Mouse (Mus musculus): Measurements from ENCODE around the gene B4galnt3. TPM values are rescaled to one million over a fixed set of nuclear protein-coding genes. Genes with fewer than 3 reads are reported as not detected.

B4galnt3 gene
- total and polyA plus RNA-seq, 2 experiments from 2014 or later = 0.16 to 1.2 TPM

DNA sequence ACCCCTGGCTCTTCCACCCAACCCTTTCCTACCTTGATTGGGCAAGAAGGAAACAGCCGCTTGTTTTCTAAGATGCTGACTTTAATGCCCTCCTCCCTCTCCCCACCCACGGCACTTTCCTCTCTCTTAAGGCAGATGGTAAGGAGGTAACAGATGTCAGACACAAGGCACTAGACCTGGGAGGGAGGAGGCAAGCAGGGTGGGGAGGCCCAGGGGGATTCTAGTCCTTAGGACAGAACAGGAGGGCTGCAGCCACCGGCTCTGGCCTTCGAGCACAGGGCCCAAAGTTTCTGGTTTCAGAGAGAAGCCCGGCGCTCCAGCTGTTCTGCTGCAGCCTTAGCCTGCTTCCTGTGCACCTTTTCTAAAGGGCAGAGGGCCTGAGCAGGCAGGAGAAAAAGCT, 92.4 kb downstream of the B4galnt3 start:
- Histone ChIP-seq H3K4me2 (ENCODE audit: low read depth) (no peak overlapping the region), H3K4me1 (ENCODE audit: insufficient read depth) (0 out of 2 replicates have a peak, but pooled peaks cover 4% of the 10 kb centered on the region), H3K27me3 (ENCODE audit: insufficient read depth, low read length) (no peaks in the 10 kb centered on the region; the same call in 1 of the 2 replicates), H3K9me3 (ENCODE audit: low read length) (no peaks in the 10 kb centered on the region), H3K4me3 (ENCODE audit: low read depth, low read length) (no peak overlapping the region), H3K27ac (ENCODE audit: low read depth, low read length) (no peak overlapping the region), H3K9ac (no peak overlapping the region), H3K36me3 (ENCODE audit: insufficient read depth) (no peaks in the 10 kb centered on the region)
- DNase-seq = no peak
- 49% methylated on average over 6 of the region's 6 CpGs for whole genome bisulfite sequencing
- no peak for TF ChIP-seq CTCF (IDR thresholded peaks at IDR 0.05; ENCODE audit: low read depth)
- no peak for ATAC-seq

DNA sequence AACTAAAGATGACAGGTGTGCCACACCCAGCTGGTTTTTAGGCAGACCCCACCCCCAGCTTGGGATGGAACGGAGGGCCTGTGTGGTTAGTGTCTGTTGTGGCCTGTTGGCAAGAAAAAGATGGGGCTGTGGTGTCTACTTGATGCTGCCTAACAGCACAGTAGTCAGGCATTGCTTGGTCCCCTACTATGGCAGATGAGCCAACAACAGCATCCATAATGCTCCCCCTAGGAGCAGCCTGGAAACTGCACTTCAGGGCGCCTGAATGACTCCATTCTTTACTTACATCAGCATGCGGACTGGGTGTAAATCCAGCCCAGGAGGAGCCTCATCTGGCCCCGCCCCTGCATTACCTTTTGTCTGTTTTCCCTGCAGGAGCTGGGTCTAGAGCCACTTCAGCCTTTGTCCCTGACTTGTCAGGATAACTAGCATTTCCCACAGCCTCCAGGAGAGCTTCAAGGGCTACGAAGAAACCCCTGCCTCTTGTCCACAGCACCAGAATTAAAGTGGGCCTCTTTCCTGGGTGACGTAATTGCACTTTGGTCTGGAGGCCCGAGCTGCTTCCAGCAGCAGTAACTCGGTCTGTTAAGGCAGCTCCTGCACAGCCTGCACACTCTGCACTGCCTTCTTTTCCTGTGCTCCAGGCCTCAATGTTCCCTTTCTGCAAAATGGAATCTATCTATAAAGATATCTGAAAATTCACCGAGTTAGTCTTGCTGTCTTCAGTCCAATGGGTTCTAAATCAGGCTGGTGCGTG, 94.5 kb downstream of the B4galnt3 start:
- Histone ChIP-seq H3K36me3 (ENCODE audit: insufficient read depth) (no peaks in the 10 kb centered on the region), H3K9me3 (ENCODE audit: low read length) (no peaks in the 10 kb centered on the region), H3K27ac (ENCODE audit: low read depth, low read length) (no peak overlapping the region), H3K4me2 (ENCODE audit: low read depth) (no peak overlapping the region), H3K27me3 (ENCODE audit: insufficient read depth, low read length) (no peaks in the 10 kb centered on the region; the same call in 1 of the 2 replicates), H3K4me3 (ENCODE audit: low read depth, low read length) (no peak overlapping the region), H3K9ac (no peak overlapping the region), H3K4me1 (ENCODE audit: insufficient read depth) (0 out of 2 replicates have a peak, but pooled peaks cover 4% of the 10 kb centered on the region)
- peak; percentile 43 for ATAC-seq
- no peak for TF ChIP-seq CTCF (IDR thresholded peaks at IDR 0.05; ENCODE audit: low read depth)
- no peak for DNase-seq
- 25% methylated on average over 10 of the region's 10 CpGs for WGBS

DNA sequence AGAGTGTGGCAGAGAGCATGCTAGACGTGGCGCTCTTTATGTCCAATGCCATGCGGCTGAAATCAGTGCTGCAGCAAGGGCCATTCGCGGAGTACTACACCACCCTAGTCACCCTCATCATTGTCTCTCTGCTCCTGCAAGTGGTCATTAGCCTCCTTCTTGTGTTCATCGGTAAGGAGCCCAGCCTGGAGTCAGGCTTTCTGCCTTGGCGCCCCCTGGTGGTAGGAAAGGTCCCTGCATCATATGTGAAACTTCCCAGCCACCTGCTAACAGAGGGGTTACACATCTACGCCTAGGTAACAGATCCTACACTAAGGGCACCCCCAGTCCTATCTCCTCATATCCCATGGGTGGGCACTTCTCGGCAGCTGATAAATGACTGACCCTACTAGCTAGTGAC, 96.4 kb downstream of the B4galnt3 start:
- Histone ChIP-seq H3K36me3 (ENCODE audit: insufficient read depth) (no peaks in the 10 kb centered on the region), H3K4me2 (ENCODE audit: low read depth) (no peak overlapping the region), H3K4me1 (ENCODE audit: insufficient read depth) (0 out of 2 replicates have a peak, but pooled peaks cover 4% of the 10 kb centered on the region), H3K9ac (no peak overlapping the region), H3K27ac (ENCODE audit: low read depth, low read length) (no peak overlapping the region), H3K27me3 (ENCODE audit: insufficient read depth, low read length) (no peaks in the 10 kb centered on the region), H3K4me3 (ENCODE audit: low read depth, low read length) (no peak overlapping the region), H3K9me3 (ENCODE audit: low read length) (no peaks in the 10 kb centered on the region)
- TF ChIP-seq CTCF (IDR thresholded peaks at IDR 0.05; ENCODE audit: low read depth) = peak; percentile 93
- ATAC-seq = peak; percentile 14; the same call in 1 of the 2 replicates
- DNase-seq = peak; percentile 67
- 38% methylated on average over 9 of the region's 9 CpGs for WGBS

DNA sequence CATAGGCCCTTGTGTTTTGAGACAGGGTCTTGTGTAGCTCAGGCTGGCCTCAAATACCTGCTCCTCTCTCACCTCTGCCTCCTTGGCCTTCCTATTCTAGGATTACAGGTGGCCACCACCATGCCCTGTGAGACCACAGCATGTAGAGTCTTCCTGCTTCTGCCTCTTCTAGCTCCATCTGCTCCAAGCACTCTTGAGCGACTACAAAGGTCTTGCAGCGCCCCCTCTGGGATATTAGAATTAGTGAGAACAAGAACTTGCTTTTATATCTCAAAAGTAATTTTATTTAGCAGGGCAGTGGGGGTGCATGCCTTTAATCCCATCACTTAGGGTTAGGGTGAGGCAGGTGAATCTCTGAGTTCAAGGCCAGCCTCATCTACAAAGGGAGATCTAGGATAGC, 97.5 kb downstream of the B4galnt3 start:
- H3K27ac ChIP-seq (ENCODE audit: low read depth, low read length) = no peak overlapping the region
- peak; percentile 47 for TF ChIP-seq CTCF (IDR thresholded peaks at IDR 0.05; ENCODE audit: low read depth)
- ATAC-seq (no peak), DNase-seq (peak; percentile 34)
- H3K27me3 ChIP-seq (ENCODE audit: insufficient read depth, low read length) = no peaks in the 10 kb centered on the region
- no peak overlapping the region for H3K4me2 ChIP-seq (ENCODE audit: low read depth)
- 0 out of 2 replicates have a peak, but pooled peaks cover 4% of the 10 kb centered on the region for H3K4me1 ChIP-seq (ENCODE audit: insufficient read depth)
- no peaks in the 10 kb centered on the region for H3K9me3 ChIP-seq (ENCODE audit: low read length)
- 41% methylated on average over 2 of the region's 2 CpGs for WGBS
- H3K9ac ChIP-seq = no peak overlapping the region
- H3K36me3 ChIP-seq (ENCODE audit: insufficient read depth) = no peaks in the 10 kb centered on the region
- no peak overlapping the region for H3K4me3 ChIP-seq (ENCODE audit: low read depth, low read length)

DNA sequence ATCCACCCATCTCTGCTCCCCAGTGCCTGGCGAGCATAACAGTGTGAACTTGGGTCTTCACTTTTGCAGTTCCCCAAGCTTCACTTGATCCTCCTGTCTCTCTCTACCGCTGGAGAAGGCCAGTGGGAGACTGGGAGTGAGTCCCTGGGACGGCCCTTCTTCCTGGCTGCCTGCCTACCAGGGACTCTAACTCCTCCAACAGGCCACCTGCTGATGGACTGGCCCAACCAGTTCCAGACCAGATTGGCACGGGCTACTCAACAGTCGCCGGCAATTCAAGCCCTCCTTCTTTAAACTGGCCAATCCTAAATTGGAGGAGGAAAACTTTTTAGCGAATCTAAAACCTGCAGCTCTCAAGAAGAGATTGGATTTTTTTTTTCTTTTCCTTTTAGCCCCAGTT, 99.4 kb downstream of the B4galnt3 start:
- Histone ChIP-seq H3K27ac (ENCODE audit: low read depth, low read length) (no peak overlapping the region), H3K4me3 (ENCODE audit: low read depth, low read length) (no peak overlapping the region), H3K9ac (no peak overlapping the region), H3K27me3 (ENCODE audit: insufficient read depth, low read length) (no peaks in the 10 kb centered on the region), H3K4me2 (ENCODE audit: low read depth) (no peak overlapping the region), H3K9me3 (ENCODE audit: low read length) (no peaks in the 10 kb centered on the region), H3K36me3 (ENCODE audit: insufficient read depth) (no peaks in the 10 kb centered on the region), H3K4me1 (ENCODE audit: insufficient read depth) (0 out of 2 replicates have a peak, but pooled peaks cover 2% of the 10 kb centered on the region)
- WGBS = 23% methylated on average over 7 of the region's 7 CpGs
- no peak for TF ChIP-seq CTCF (IDR thresholded peaks at IDR 0.05; ENCODE audit: low read depth)
- DNase-seq = no peak
- ATAC-seq = no peak

DNA sequence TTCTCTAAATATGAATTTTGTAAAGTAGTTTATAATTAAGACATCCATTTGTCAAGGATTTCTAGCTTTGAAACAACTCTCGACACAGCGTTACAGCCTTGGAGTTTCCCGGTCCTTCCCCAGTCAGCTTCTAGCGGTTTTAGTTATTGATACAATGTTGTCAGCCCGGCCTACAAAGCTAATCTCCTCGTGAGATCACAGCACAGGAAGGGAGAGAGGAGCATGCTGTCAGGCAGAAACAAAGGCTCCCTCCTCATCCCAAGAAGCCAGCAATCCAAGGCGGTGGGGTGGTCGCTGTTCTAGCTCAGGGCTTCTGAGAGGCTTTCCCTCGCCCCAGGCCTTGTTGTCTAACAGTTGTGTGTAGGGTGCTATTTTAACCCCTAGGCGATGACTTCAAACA, 100.1 kb downstream of the B4galnt3 start:
- Histone ChIP-seq H3K4me3 (ENCODE audit: low read depth, low read length) (no peak overlapping the region), H3K4me1 (ENCODE audit: insufficient read depth) (no peaks in the 10 kb centered on the region), H3K4me2 (ENCODE audit: low read depth) (no peak overlapping the region), H3K9me3 (ENCODE audit: low read length) (no peaks in the 10 kb centered on the region), H3K9ac (no peak overlapping the region), H3K36me3 (ENCODE audit: insufficient read depth) (no peaks in the 10 kb centered on the region), H3K27ac (ENCODE audit: low read depth, low read length) (no peak overlapping the region), H3K27me3 (ENCODE audit: insufficient read depth, low read length) (no peaks in the 10 kb centered on the region)
- no peak for TF ChIP-seq CTCF (IDR thresholded peaks at IDR 0.05; ENCODE audit: low read depth)
- ATAC-seq (no peak), DNase-seq (no peak)
- WGBS = 35% methylated on average over 10 of the region's 10 CpGs

DNA sequence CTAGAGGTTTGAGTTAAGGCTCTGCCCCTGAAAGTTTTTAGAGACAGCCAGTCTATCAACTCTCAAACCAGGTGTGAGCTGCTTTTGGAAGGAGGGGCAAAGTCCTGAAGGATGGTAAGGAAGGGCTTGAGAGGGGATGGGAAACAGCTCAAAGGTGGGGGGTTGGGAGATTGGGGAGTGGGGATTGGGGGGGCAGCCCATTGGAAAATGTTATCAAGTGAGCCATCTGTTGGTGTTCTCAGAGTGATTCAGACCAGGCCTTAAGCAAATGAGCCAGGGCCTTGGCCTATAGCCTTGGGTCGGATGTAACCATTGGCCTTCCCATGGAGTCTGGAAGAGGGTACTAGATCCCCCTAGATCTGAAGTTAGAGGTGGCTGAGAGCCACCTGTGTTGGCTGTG, 100.6 kb downstream of the B4galnt3 start:
- H3K9me3 ChIP-seq (ENCODE audit: low read length) = no peaks in the 10 kb centered on the region
- H3K27me3 ChIP-seq (ENCODE audit: insufficient read depth, low read length) = no peaks in the 10 kb centered on the region
- no peaks in the 10 kb centered on the region for H3K36me3 ChIP-seq (ENCODE audit: insufficient read depth)
- H3K4me2 ChIP-seq (ENCODE audit: low read depth) = no peak overlapping the region
- H3K9ac ChIP-seq = no peak overlapping the region
- no peak overlapping the region for H3K27ac ChIP-seq (ENCODE audit: low read depth, low read length)
- ATAC-seq (no peak), DNase-seq (no peak)
- no peak overlapping the region for H3K4me3 ChIP-seq (ENCODE audit: low read depth, low read length)
- 74% methylated on average over 1 of the region's 1 CpGs for WGBS
- no peak for TF ChIP-seq CTCF (IDR thresholded peaks at IDR 0.05; ENCODE audit: low read depth)
- H3K4me1 ChIP-seq (ENCODE audit: insufficient read depth) = no peaks in the 10 kb centered on the region

All from forebrain, postnatal 0 days (tissue).